Mouse (Mus musculus): ENCODE measurements around the gene Atp13a2.

- TF ChIP-seq CTCF (IDR thresholded peaks at IDR 0.05; ENCODE audit: extremely low read depth, insufficient read depth, insufficient read length, insufficient replicate concordance) (no peak), POLR2A (IDR thresholded peaks at IDR 0.05; ENCODE audit: low read depth, low read length) (no peak)
These were observed 25.7 kb upstream of the Atp13a2 start, which contains the start of gene Sdhb for GRCm38 (mm10) chr4:140960781-140961466.
